Mouse (Mus musculus) right cerebral cortex, adult 18-20 months (tissue): ENCODE data around the gene Hdac9.
"Not testable (repeated sequence)": the region's sequence is repeated elsewhere in the genome, so short reads cannot be mapped to it uniquely, and the experiment has no call there.

Experiments
- DNase-seq: peaks from one replicate; pipeline ENCODE4 v3.0.0; 2022; ENCODE audit warnings: mixed read lengths

Hdac9 gene

GRCm38 (mm10) chr12:34040061-34040460 is 876.8 kb downstream of the Hdac9 start:
- no peak for DNase-seq

GRCm38 (mm10) chr12:34009796-34010195 is 907.1 kb downstream of the Hdac9 start:
- DNase-seq = not testable (repeated sequence)
